Mouse (Mus musculus): ENCODE measurements around the gene Ccnjl.

DNA sequence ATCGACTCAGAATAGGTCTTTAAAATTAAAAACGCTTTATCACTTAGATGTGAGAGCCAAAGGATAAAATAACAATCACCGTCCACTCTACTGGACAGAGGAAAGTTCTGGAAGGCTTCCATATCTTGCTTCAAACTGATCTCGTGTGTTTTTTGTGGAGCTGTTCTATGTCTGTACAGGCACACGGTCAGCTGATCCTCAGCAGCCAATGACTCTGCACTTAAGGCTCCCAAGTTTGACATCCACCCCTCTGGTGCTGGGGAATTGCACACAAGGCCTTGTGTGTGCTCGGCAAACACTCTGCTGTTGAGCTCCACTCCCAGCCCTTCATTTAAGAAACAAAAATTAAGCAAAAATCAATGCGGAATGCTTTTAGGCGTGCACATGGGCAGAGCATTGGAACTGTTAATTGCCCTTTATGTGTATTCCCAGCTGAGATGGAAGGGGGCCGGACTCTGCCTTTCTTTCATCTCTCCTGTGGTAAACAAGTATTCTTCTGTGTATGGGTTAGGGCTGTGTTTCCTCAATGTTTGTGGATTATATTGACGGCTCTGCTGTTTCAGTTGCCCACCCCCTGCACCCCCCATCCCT is 35.2 kb downstream of the Ccnjl start:
- no peak for TF ChIP-seq POLR2A (IDR thresholded peaks at IDR 0.05; ENCODE audit: insufficient read length, low read depth)
- no peak for TF ChIP-seq MYOG (IDR thresholded peaks at IDR 0.05; ENCODE audit: control insufficient read depth in 1 of 3, insufficient read depth in 1 of 3, insufficient read length in 2 of 3, low read depth in 2 of 3)
- no peak for TF ChIP-seq TCF3 (IDR thresholded peaks at IDR 0.05; ENCODE audit: insufficient read length, low read depth)
- TF ChIP-seq USF1 (IDR thresholded peaks at IDR 0.05; ENCODE audit: low read depth), result no peak

Measured in myocyte (in vitro differentiated cells).